Comparison of ENCODE assay signal across 8 mouse cellular contexts in the genomic region with DNA sequence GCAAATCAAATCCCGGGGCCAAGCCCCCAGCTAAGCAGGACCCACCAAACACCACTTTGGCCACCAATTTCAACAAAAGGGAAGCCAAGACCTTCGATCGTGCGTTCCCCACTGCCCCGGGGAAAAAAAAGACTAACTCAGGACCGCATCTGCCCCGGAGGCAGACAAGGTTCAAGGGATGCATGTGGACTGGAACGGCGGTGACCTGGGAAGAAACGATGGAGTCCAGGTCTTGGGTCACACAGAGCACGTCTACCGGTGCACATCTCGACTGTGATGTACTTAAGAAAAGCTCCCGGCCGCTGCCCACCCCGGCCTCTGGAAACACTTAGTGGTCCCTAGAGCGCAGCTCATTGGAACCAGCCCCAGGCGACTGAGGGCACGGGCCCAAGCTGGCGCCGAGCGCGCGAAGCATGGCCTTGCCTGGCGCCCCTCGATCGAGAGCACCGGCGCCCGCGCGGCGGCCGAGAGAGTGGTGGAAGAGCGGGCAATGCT. TPM values are rescaled to one million over a fixed set of nuclear protein-coding genes. Genes with fewer than 3 reads are reported as not detected.
DNase-seq lines count a peak whose midpoint lies in the region; ATAC-seq lines count a peak whose summit lies in the region.

No protein-coding gene starts in this region.

- H3K9ac ChIP-seq in forebrain, embryonic 16.5 days (replicated peaks; ENCODE audit: low read depth, low read length) = peak overlapping the region; percentile 71
- H3K9ac ChIP-seq in intestine, embryonic 14.5 days (ENCODE audit: low read length) = peak overlapping the region; percentile 94

- H3K27ac ChIP-seq in forebrain, embryonic 16.5 days (ENCODE audit: low read length) = no peak overlapping the region
- H3K27ac ChIP-seq in intestine, embryonic 14.5 days (ENCODE audit: low read depth) = peak overlapping the region; percentile 83

- peak; percentile 71 for ATAC-seq in forebrain, embryonic 16.5 days
- ATAC-seq in intestine, embryonic 14.5 days (replicated peaks; ENCODE audit: low FRiP score, low TSS enrichment, low read depth) = peak; percentile 57; the same call in 1 of the 2 replicates
- ATAC-seq in megakaryocyte-erythroid progenitor cell, adult 5-6 weeks (replicated peaks; ENCODE audit: low FRiP score, low TSS enrichment, poor library complexity, severe bottlenecking) = no peak

- no peaks in the 10 kb centered on the region for H3K9me3 ChIP-seq in forebrain, embryonic 16.5 days (ENCODE audit: control insufficient read depth, low read length)
- H3K9me3 ChIP-seq in intestine, embryonic 14.5 days (ENCODE audit: control insufficient read depth, low read length) = no peaks in the 10 kb centered on the region

- WGBS in forebrain, embryonic 16.5 days = under 1% methylated on average over 35 of the region's 35 CpGs
- under 1% methylated on average over 35 of the region's 35 CpGs for WGBS in intestine, embryonic 14.5 days

- H3K4me2 ChIP-seq in forebrain, embryonic 16.5 days (ENCODE audit: low read length) = peak overlapping the region; percentile 70
- H3K4me2 ChIP-seq in intestine, embryonic 14.5 days (ENCODE audit: low read length) = peak overlapping the region; percentile 75

- no peaks in the 10 kb centered on the region; the same call in 1 of the 2 replicates for H3K27me3 ChIP-seq in forebrain, embryonic 16.5 days (replicated peaks; ENCODE audit: control insufficient read depth, insufficient read depth, low read length)
- no peaks in the 10 kb centered on the region for H3K27me3 ChIP-seq in intestine, embryonic 14.5 days (replicated peaks; ENCODE audit: control insufficient read depth, insufficient read depth, low read length)

- peak; percentile 72 to 76 for DNase-seq in cerebellum, postnatal 10 days
- DNase-seq in cerebellum, adult 18-20 months = no peak
- peak; percentile 62 for DNase-seq in R1 (ENCODE audit: low read depth, low spot score)
- DNase-seq in intestine, embryonic 14.5 days (ENCODE audit: low spot score) = peak; percentile 81
- DNase-seq in mesoderm, embryonic 11.5 days (ENCODE audit: low read depth, low spot score) = peak; percentile 63
- no peak for DNase-seq in layer of hippocampus, adult 8-10 months (ENCODE audit: low spot score in 2 of 2)

- H3K4me1 ChIP-seq in forebrain, embryonic 16.5 days (replicated peaks; ENCODE audit: control insufficient read depth, insufficient read depth, low read length) = peaks cover 18% of the 10 kb centered on the region
- peaks cover 37% of the 10 kb centered on the region for H3K4me1 ChIP-seq in intestine, embryonic 14.5 days (replicated peaks; ENCODE audit: control insufficient read depth, insufficient read depth, low read length)

- peak overlapping the region; percentile 50 for H3K4me3 ChIP-seq in forebrain, embryonic 16.5 days (replicated peaks; ENCODE audit: low read length)
- peak overlapping the region; percentile 93 for H3K4me3 ChIP-seq in intestine, embryonic 14.5 days (ENCODE audit: low read depth, low read length)

- no peaks in the 10 kb centered on the region for H3K36me3 ChIP-seq in forebrain, embryonic 16.5 days (ENCODE audit: control insufficient read depth, insufficient read depth)
- no peaks in the 10 kb centered on the region for H3K36me3 ChIP-seq in intestine, embryonic 14.5 days (ENCODE audit: control insufficient read depth, insufficient read depth, low read length)

RNA-seq across cellular contexts. Expression of gene Ror2, which starts 0.6 kb away (rescaled TPM):
- 3.0 and 3.6 TPM in 2 replicates for polyA plus RNA-seq in forebrain, embryonic 16.5 days (2015; fragmentation: Nextera tagmentation; extraction: Ambion mirVana)
- 15.5 and 18.5 TPM in 2 replicates for polyA plus RNA-seq in intestine, embryonic 14.5 days (2014; fragmentation: Nextera tagmentation; extraction: Ambion mirVana)
- not detected in 2 replicates for total RNA-seq in megakaryocyte-erythroid progenitor cell, adult 5-6 weeks (2014; fragmentation: Nextera tagmentation)
- total RNA-seq in megakaryocyte-erythroid progenitor cell, adult 5-6 weeks (2017) = not detected in 2 replicates
- total RNA-seq in layer of hippocampus, adult 8-10 months (2022) = 1 to 10 TPM in 3 of 4 experiments, under 1 TPM in 1; 0.83 to 1.6 (median 1.2) TPM

Comparison
In these comparisons a context has a peak if more than half of its experiments do, and no peak if none do; other contexts are left out.
1. DNase-seq: peak in cerebellum, postnatal 10 days (2 of 2), R1 (single experiment), intestine, embryonic 14.5 days (single experiment) and mesoderm, embryonic 11.5 days (single experiment); none in cerebellum, adult 18-20 months (0 of 2) and layer of hippocampus, adult 8-10 months (0 of 2).